Mouse (Mus musculus) midbrain, embryonic 15.5 days (tissue): ENCODE results near the gene 1700088E04Rik. TPM values are rescaled to one million over a fixed set of nuclear protein-coding genes. Genes with fewer than 3 reads are reported as not detected.

Source experiments
- ATAC-seq: fragments of 200-750 bp; cut with Nextera tagmentation; replicated peaks from 2 replicates; pipeline ENCODE4 v1.8.0; 2017; ENCODE audit warnings: moderate TSS enrichment
- H3K27ac ChIP-seq: fragments of 300-500 bp; sonication (generic); 2 replicates; pipeline ENCODE4 v1.5.1; 2015; ENCODE audit warnings: mild to moderate bottlenecking, inconsistent platforms
- H3K27me3 ChIP-seq: fragments of 300-500 bp; sonication (generic); replicated peaks from 2 replicates; pipeline ENCODE4 v1.6.1; 2015; ENCODE audit warnings: inconsistent platforms
- H3K36me3 ChIP-seq: fragments of 300-500 bp; sonication (generic); replicated peaks from 2 replicates; pipeline ENCODE4 v1.6.1; 2015; ENCODE audit warnings: inconsistent platforms
- H3K4me1 ChIP-seq: fragments of 300-500 bp; sonication (generic); 2 replicates; pipeline ENCODE4 v1.6.1; 2015; ENCODE audit warnings: inconsistent platforms
- H3K4me2 ChIP-seq: fragments of 300-500 bp; sonication (generic); 2 replicates; pipeline ENCODE4 v1.6.1; 2015; ENCODE audit warnings: inconsistent platforms, mild to moderate bottlenecking, moderate library complexity
- H3K4me3 ChIP-seq: fragments of 300-500 bp; sonication (generic); 2 replicates; pipeline ENCODE4 v1.5.1; 2015; ENCODE audit warnings: mild to moderate bottlenecking, inconsistent platforms
- H3K9ac ChIP-seq: fragments of 300-500 bp; sonication (generic); 2 replicates; pipeline ENCODE4 v1.6.1; 2015; ENCODE audit warnings: mild to moderate bottlenecking, inconsistent platforms
- H3K9me3 ChIP-seq: fragments of 300-500 bp; sonication (generic); 2 replicates; pipeline ENCODE4 v1.6.1; 2016; ENCODE audit warnings: inconsistent platforms
- WGBS: fragments of 180-500 bp; shearing (Covaris S2); methylation state at CpG from one replicate; pipeline ENCODE4 v1.1.7; 2015; ENCODE audit warnings: mixed read lengths; 5-methylcytosine and 5-hydroxymethylcytosine counted together
- polyA plus RNA-seq: library from polyadenylated mRNA; unstranded; fragments of >200 nt; fragmentation: Nextera tagmentation; extraction: Ambion mirVana; gene quantifications from 2 replicates; pipeline ENCODE4 v1.2.1, GENCODE M21; 2015

The 1700088E04Rik gene
- polyA plus RNA-seq, 1 experiment from 2014 or later: 19.1 TPM

GRCm38 (mm10) chr15:79109321-79109934 lies 31.6 kb downstream of the 1700088E04Rik start:
- peak overlapping the region; percentile 96 for H3K4me3 ChIP-seq
- H3K9me3 ChIP-seq: no peaks in the 10 kb centered on the region
- under 1% methylated on average over 45 of the region's 46 CpGs for WGBS
- no peak; the same call in 1 of the 2 replicates for ATAC-seq
- peaks cover 33% of the 10 kb centered on the region for H3K4me1 ChIP-seq
- peak overlapping the region; percentile 74 for H3K27ac ChIP-seq
- no peaks in the 10 kb centered on the region for H3K36me3 ChIP-seq
- no peaks in the 10 kb centered on the region for H3K27me3 ChIP-seq
- peak overlapping the region; percentile 92 for H3K4me2 ChIP-seq
- peak overlapping the region; percentile 95 for H3K9ac ChIP-seq

GRCm38 (mm10) chr15:79108421-79109320 lies 32.4 kb downstream of the 1700088E04Rik start, which contains the start of gene Micall1:
Gene Micall1 (plus strand): TSS chr15:79108898.
- Histone ChIP-seq H3K4me1 (peaks cover 33% of the 10 kb centered on the region), H3K27ac (peak within 1 kb of the TSS; percentile 74), H3K4me3 (peak within 1 kb of the TSS; percentile 96), H3K4me2 (peak within 1 kb of the TSS; percentile 92), H3K36me3 (no peaks in the 10 kb centered on the region), H3K9ac (peak within 1 kb of the TSS; percentile 95), H3K9me3 (no peaks in the 10 kb centered on the region), H3K27me3 (no peaks in the 10 kb centered on the region)
- under 1% methylated on average over 83 of the region's 85 CpGs for WGBS
- peak; percentile 82 for ATAC-seq

GRCm38 (mm10) chr15:79107966-79108365 lies 33.1 kb downstream of the 1700088E04Rik start:
- Histone ChIP-seq H3K9me3 (no peaks in the 10 kb centered on the region), H3K4me1 (peaks cover 33% of the 10 kb centered on the region), H3K4me3 (peak overlapping the region; percentile 96), H3K36me3 (no peaks in the 10 kb centered on the region), H3K4me2 (peak overlapping the region; percentile 92), H3K27me3 (no peaks in the 10 kb centered on the region), H3K9ac (no peak overlapping the region), H3K27ac (no peak overlapping the region)
- ATAC-seq: no peak
- WGBS: 27% methylated on average over 7 of the region's 7 CpGs

- no peak overlapping the region for H3K4me2 ChIP-seq
- no peak overlapping the region for H3K27ac ChIP-seq
- peaks cover 24% of the 10 kb centered on the region for H3K4me1 ChIP-seq
- no peaks in the 10 kb centered on the region for H3K27me3 ChIP-seq
- H3K9me3 ChIP-seq: no peaks in the 10 kb centered on the region
- no peak overlapping the region for H3K9ac ChIP-seq
- H3K36me3 ChIP-seq: no peaks in the 10 kb centered on the region
- H3K4me3 ChIP-seq: no peak overlapping the region
- 54% methylated on average over 2 of the region's 2 CpGs for WGBS
- ATAC-seq: no peak
These were observed 35.2 kb downstream of the 1700088E04Rik start for GRCm38 (mm10) chr15:79105804-79106203.

GRCm38 (mm10) chr15:79103264-79103663 lies 37.8 kb downstream of the 1700088E04Rik start:
- Histone ChIP-seq H3K4me1 (peaks cover 4% of the 10 kb centered on the region; the same call in 1 of the 2 replicates), H3K9ac (no peak overlapping the region)
- WGBS: 64% methylated on average over 10 of the region's 10 CpGs

GRCm38 (mm10) chr15:79101531-79101930 lies 39.5 kb downstream of the 1700088E04Rik start:
- H3K4me2 ChIP-seq: no peak overlapping the region
- H3K9ac ChIP-seq: no peak overlapping the region
- H3K27ac ChIP-seq: no peak overlapping the region
- no peak for ATAC-seq
- H3K36me3 ChIP-seq: no peaks in the 10 kb centered on the region
- H3K27me3 ChIP-seq: no peaks in the 10 kb centered on the region
- H3K4me3 ChIP-seq: no peak overlapping the region
- H3K9me3 ChIP-seq: no peaks in the 10 kb centered on the region
- H3K4me1 ChIP-seq: no peaks in the 10 kb centered on the region

More at GRCm38 (mm10) chr15:79103264-79103663, 37.8 kb downstream of the 1700088E04Rik start:
- no peak for ATAC-seq
- Histone ChIP-seq H3K27me3 (no peaks in the 10 kb centered on the region), H3K4me3 (no peak overlapping the region), H3K36me3 (no peaks in the 10 kb centered on the region), H3K9me3 (no peaks in the 10 kb centered on the region), H3K4me2 (no peak overlapping the region), H3K27ac (no peak overlapping the region)

- Histone ChIP-seq H3K27me3 (no peaks in the 10 kb centered on the region), H3K4me2 (no peak overlapping the region), H3K36me3 (0 out of 2 replicates have a peak, but pooled peaks cover 2% of the 10 kb centered on the region), H3K9me3 (no peaks in the 10 kb centered on the region), H3K4me1 (no peaks in the 10 kb centered on the region), H3K9ac (no peak overlapping the region), H3K4me3 (no peak overlapping the region), H3K27ac (no peak overlapping the region)
- no peak for ATAC-seq
- WGBS: 79% methylated on average over 4 of the region's 4 CpGs
These were observed 40.7 kb downstream of the 1700088E04Rik start for GRCm38 (mm10) chr15:79100391-79100790.

GRCm38 (mm10) chr15:79099456-79099855 lies 41.6 kb downstream of the 1700088E04Rik start:
- no peak overlapping the region for H3K27ac ChIP-seq

GRCm38 (mm10) chr15:79098868-79099267 lies 42.2 kb downstream of the 1700088E04Rik start:
- H3K4me3 ChIP-seq: no peak overlapping the region
- ATAC-seq: no peak
- no peaks in the 10 kb centered on the region for H3K4me1 ChIP-seq
- 46% methylated on average over 7 of the region's 7 CpGs for WGBS
- peaks cover 12% of the 10 kb centered on the region for H3K36me3 ChIP-seq
- no peak overlapping the region for H3K9ac ChIP-seq
- no peaks in the 10 kb centered on the region for H3K27me3 ChIP-seq
- no peak overlapping the region for H3K27ac ChIP-seq
- no peak overlapping the region for H3K4me2 ChIP-seq
- no peaks in the 10 kb centered on the region for H3K9me3 ChIP-seq

More at GRCm38 (mm10) chr15:79099456-79099855, 41.6 kb downstream of the 1700088E04Rik start:
- no peak overlapping the region for H3K9ac ChIP-seq
- H3K4me1 ChIP-seq: no peaks in the 10 kb centered on the region
- H3K4me3 ChIP-seq: no peak overlapping the region
- no peak for ATAC-seq
- 65% methylated on average over 4 of the region's 4 CpGs for WGBS
- H3K9me3 ChIP-seq: no peaks in the 10 kb centered on the region
- H3K27me3 ChIP-seq: no peaks in the 10 kb centered on the region
- peaks cover 6% of the 10 kb centered on the region; the same call in 1 of the 2 replicates for H3K36me3 ChIP-seq
- H3K4me2 ChIP-seq: no peak overlapping the region

- Histone ChIP-seq H3K36me3 (peaks cover 19% of the 10 kb centered on the region), H3K4me1 (no peaks in the 10 kb centered on the region), H3K27me3 (no peaks in the 10 kb centered on the region), H3K9ac (no peak overlapping the region), H3K9me3 (no peaks in the 10 kb centered on the region), H3K27ac (no peak overlapping the region), H3K4me3 (no peak overlapping the region), H3K4me2 (no peak overlapping the region)
- ATAC-seq: no peak
- 75% methylated on average over 5 of the region's 5 CpGs for WGBS
These were observed 42.8 kb downstream of the 1700088E04Rik start for GRCm38 (mm10) chr15:79098220-79098619.

- H3K4me1 ChIP-seq: no peaks in the 10 kb centered on the region
- no peak overlapping the region for H3K4me3 ChIP-seq
- no peaks in the 10 kb centered on the region for H3K9me3 ChIP-seq
- H3K9ac ChIP-seq: no peak overlapping the region
- no peaks in the 10 kb centered on the region for H3K27me3 ChIP-seq
- peaks cover 23% of the 10 kb centered on the region for H3K36me3 ChIP-seq
- 0 out of 2 replicates have a peak overlapping the region, but pooled peaks have one; percentile 14 for H3K27ac ChIP-seq
- ATAC-seq: no peak
- no peak overlapping the region for H3K4me2 ChIP-seq
- 53% methylated on average over 6 of the region's 6 CpGs for WGBS
These were observed 43.4 kb downstream of the 1700088E04Rik start for GRCm38 (mm10) chr15:79097611-79098025.

- Histone ChIP-seq H3K4me1 (no peaks in the 10 kb centered on the region), H3K9ac (no peak overlapping the region), H3K4me2 (no peak overlapping the region), H3K9me3 (no peaks in the 10 kb centered on the region), H3K27ac (0 out of 2 replicates have a peak overlapping the region, but pooled peaks have one; percentile 14), H3K36me3 (peaks cover 28% of the 10 kb centered on the region), H3K4me3 (no peak overlapping the region), H3K27me3 (no peaks in the 10 kb centered on the region)
- WGBS: 47% methylated on average over 2 of the region's 2 CpGs
- no peak for ATAC-seq
These were observed 43.9 kb downstream of the 1700088E04Rik start for GRCm38 (mm10) chr15:79097135-79097534.
